Mouse (Mus musculus) lung, postnatal 0 days (tissue): ENCODE measurements around the gene Fam241b.
A peak's percentile ranks its signal among the peaks of the same experiment; 100 is the strongest.

ENCODE experiments used
- CTCF ChIP-seq: IDR thresholded peaks from 2 replicates; pipeline ENCODE4 v1.5.1; 2016; ENCODE audit warnings: antibody characterized with exemption, mild to moderate bottlenecking
- EP300 ChIP-seq: IDR thresholded peaks from 2 replicates; pipeline ENCODE4 v1.6.1; 2016; ENCODE audit warnings: antibody characterized with exemption, mild to moderate bottlenecking, control low read depth

DNA sequence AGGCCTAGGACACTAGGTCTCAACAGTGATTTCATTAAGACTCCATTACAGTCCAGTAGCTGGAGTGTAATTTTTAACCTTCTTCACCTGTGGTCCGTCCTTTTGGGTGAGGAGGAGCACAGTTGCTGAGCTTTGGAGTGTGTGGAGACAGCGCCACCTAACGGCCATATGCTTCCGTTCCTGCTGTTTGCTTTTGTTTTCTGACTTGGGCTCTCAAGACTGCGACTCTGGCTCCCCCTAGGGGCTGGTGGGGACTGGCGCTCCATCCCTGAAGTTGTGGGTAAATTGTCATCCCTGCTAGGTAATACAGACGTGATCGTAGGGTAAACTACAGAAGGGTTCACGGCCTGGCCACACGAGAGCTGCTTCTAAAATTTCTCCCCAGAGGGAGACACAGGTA, 39.3 kb upstream of the Fam241b start:
- TF ChIP-seq CTCF (peak; percentile 100), EP300 (no peak)
